Mouse (Mus musculus) embryonic facial prominence, embryonic 15.5 days (tissue): ENCODE measurements around the gene Gigyf1. TPM values are rescaled to one million over a fixed set of nuclear protein-coding genes. Genes with fewer than 3 reads are reported as not detected.

Source experiments
- ATAC-seq: fragments of 200-750 bp; cut with Nextera tagmentation; 2 replicates; pipeline ENCODE4 v1.8.0; 2017; ENCODE audit warnings: low read depth, moderate TSS enrichment; ENCODE audit not compliant: insufficient number of reproducible peaks, low FRiP score, low TSS enrichment
- H3K27ac ChIP-seq: fragments of 300-500 bp; sonication (generic); replicated peaks from 2 replicates; pipeline ENCODE4 v1.5.1; 2015; ENCODE audit warnings: mild to moderate bottlenecking, inconsistent platforms
- H3K27me3 ChIP-seq: fragments of 300-500 bp; sonication (generic); 2 replicates; pipeline ENCODE4 v1.6.1; 2015; ENCODE audit warnings: inconsistent platforms
- H3K36me3 ChIP-seq: fragments of 300-500 bp; sonication (generic); 2 replicates; pipeline ENCODE4 v1.6.1; 2015; ENCODE audit warnings: mild to moderate bottlenecking, inconsistent platforms
- H3K4me1 ChIP-seq: fragments of 300-500 bp; sonication (generic); 2 replicates; pipeline ENCODE4 v1.6.1; 2015; ENCODE audit warnings: inconsistent platforms
- H3K4me2 ChIP-seq: fragments of 300-500 bp; sonication (generic); replicated peaks from 2 replicates; pipeline ENCODE4 v1.6.1; 2015; ENCODE audit warnings: mild to moderate bottlenecking, inconsistent platforms
- H3K4me3 ChIP-seq: fragments of 300-500 bp; sonication (generic); replicated peaks from 2 replicates; pipeline ENCODE4 v1.5.1; 2015; ENCODE audit warnings: mild to moderate bottlenecking, inconsistent platforms
- H3K9ac ChIP-seq: fragments of 300-500 bp; sonication (generic); 2 replicates; pipeline ENCODE4 v1.6.1; 2015; ENCODE audit warnings: inconsistent platforms
- H3K9me3 ChIP-seq: fragments of 300-500 bp; sonication (generic); replicated peaks from 2 replicates; pipeline ENCODE4 v1.6.1; 2016; ENCODE audit warnings: inconsistent platforms
- WGBS: fragments of 180-500 bp; shearing (Covaris S2); methylation state at CpG from one replicate; pipeline ENCODE4 v1.1.7; 2015; 5-methylcytosine and 5-hydroxymethylcytosine counted together
- polyA plus RNA-seq: library from polyadenylated mRNA; unstranded; fragments of >200 nt; fragmentation: Nextera tagmentation; extraction: Ambion mirVana; gene quantifications from 2 replicates; pipeline ENCODE4 v1.2.1, GENCODE M21; 2015

Gene Gigyf1
- polyA plus RNA-seq, 1 experiment from 2014 or later: 15.5 TPM

GRCm38 (mm10) chr5:137500186-137500585 lies 18.2 kb upstream of the Gigyf1 start:
- no peak for ATAC-seq
- no peak overlapping the region for H3K9ac ChIP-seq
- no peak overlapping the region for H3K4me3 ChIP-seq
- no peak overlapping the region for H3K27ac ChIP-seq
- peaks cover 7% of the 10 kb centered on the region; the same call in 1 of the 2 replicates for H3K36me3 ChIP-seq
- no peak overlapping the region for H3K4me2 ChIP-seq
- H3K27me3 ChIP-seq: no peaks in the 10 kb centered on the region
- WGBS: 86% methylated on average over 7 of the region's 7 CpGs
- H3K9me3 ChIP-seq: no peaks in the 10 kb centered on the region
- peaks cover 11% of the 10 kb centered on the region; the same call in 1 of the 2 replicates for H3K4me1 ChIP-seq

- peak within 1 kb of the TSS; percentile 83 for H3K4me3 ChIP-seq
- H3K9me3 ChIP-seq: no peaks in the 10 kb centered on the region
- H3K4me1 ChIP-seq: peaks cover 11% of the 10 kb centered on the region; the same call in 1 of the 2 replicates
- peak within 1 kb of the TSS; percentile 74 for H3K9ac ChIP-seq
- H3K27ac ChIP-seq: peak within 1 kb of the TSS; percentile 99
- WGBS: 2% methylated on average over 64 of the region's 64 CpGs
- H3K4me2 ChIP-seq: peak within 1 kb of the TSS; percentile 84
- peak; percentile 96 for ATAC-seq
- H3K27me3 ChIP-seq: no peaks in the 10 kb centered on the region
- H3K36me3 ChIP-seq: peaks cover 7% of the 10 kb centered on the region; the same call in 1 of the 2 replicates
Measured at GRCm38 (mm10) chr5:137501709-137502666, 16.4 kb upstream of the Gigyf1 start, which contains the start of gene Pop7. Pop7 (minus strand) TSS chr5:137502518.

- no peaks in the 10 kb centered on the region for H3K27me3 ChIP-seq
- peak overlapping the region; percentile 99 for H3K27ac ChIP-seq
- ATAC-seq: peak; percentile 86
- peak overlapping the region; percentile 62 for H3K9ac ChIP-seq
- H3K9me3 ChIP-seq: no peaks in the 10 kb centered on the region
- H3K4me2 ChIP-seq: peak overlapping the region; percentile 84
- H3K4me1 ChIP-seq: peaks cover 11% of the 10 kb centered on the region; the same call in 1 of the 2 replicates
- under 1% methylated on average over 27 of the region's 30 CpGs for WGBS
- peak overlapping the region; percentile 83 for H3K4me3 ChIP-seq
- H3K36me3 ChIP-seq: peaks cover 7% of the 10 kb centered on the region; the same call in 1 of the 2 replicates
Measured at GRCm38 (mm10) chr5:137502667-137503110, 15.7 kb upstream of the Gigyf1 start.

GRCm38 (mm10) chr5:137504041-137504440 lies 14.3 kb upstream of the Gigyf1 start:
- Histone ChIP-seq H3K4me1 (peaks cover 11% of the 10 kb centered on the region; the same call in 1 of the 2 replicates), H3K9me3 (no peaks in the 10 kb centered on the region), H3K36me3 (peaks cover 7% of the 10 kb centered on the region; the same call in 1 of the 2 replicates), H3K27ac (no peak overlapping the region), H3K4me3 (no peak overlapping the region), H3K4me2 (no peak overlapping the region), H3K9ac (no peak overlapping the region), H3K27me3 (no peaks in the 10 kb centered on the region)
- no peak for ATAC-seq
- WGBS: 81% methylated on average over 6 of the region's 6 CpGs

GRCm38 (mm10) chr5:137510014-137510501 lies 8.3 kb upstream of the Gigyf1 start:
- peak overlapping the region; percentile 88 for H3K27ac ChIP-seq
- WGBS: under 1% methylated on average over 33 of the region's 52 CpGs

GRCm38 (mm10) chr5:137510573-137511390 lies 7.6 kb upstream of the Gigyf1 start:
- Histone ChIP-seq H3K9me3 (no peaks in the 10 kb centered on the region), H3K36me3 (peaks cover 5% of the 10 kb centered on the region; the same call in 1 of the 2 replicates), H3K4me1 (peaks cover 46% of the 10 kb centered on the region), H3K4me3 (peak overlapping the region; percentile 87), H3K4me2 (peak overlapping the region; percentile 79), H3K9ac (peak overlapping the region; percentile 94), H3K27ac (peak overlapping the region; percentile 88), H3K27me3 (no peaks in the 10 kb centered on the region)
- 1% methylated on average over 61 of the region's 83 CpGs for WGBS
- ATAC-seq: peak; percentile 32

More at GRCm38 (mm10) chr5:137510014-137510501, 8.3 kb upstream of the Gigyf1 start:
- H3K9ac ChIP-seq: peak overlapping the region; percentile 94
- H3K36me3 ChIP-seq: no peaks in the 10 kb centered on the region
- peak overlapping the region; percentile 79 for H3K4me2 ChIP-seq
- H3K4me1 ChIP-seq: peaks cover 43% of the 10 kb centered on the region
- peak; percentile 80 for ATAC-seq
- no peaks in the 10 kb centered on the region for H3K27me3 ChIP-seq
- H3K4me3 ChIP-seq: peak overlapping the region; percentile 87
- H3K9me3 ChIP-seq: no peaks in the 10 kb centered on the region

- H3K27me3 ChIP-seq: no peaks in the 10 kb centered on the region
- 59% methylated on average over 3 of the region's 3 CpGs for WGBS
- peak overlapping the region; percentile 87 for H3K4me3 ChIP-seq
- H3K4me1 ChIP-seq: peaks cover 46% of the 10 kb centered on the region
- H3K9me3 ChIP-seq: no peaks in the 10 kb centered on the region
- peak overlapping the region; percentile 22; the same call in 1 of the 2 replicates for H3K27ac ChIP-seq
- ATAC-seq: no peak
- peak overlapping the region; percentile 79 for H3K4me2 ChIP-seq
- H3K9ac ChIP-seq: peak overlapping the region; percentile 94
- H3K36me3 ChIP-seq: peaks cover 6% of the 10 kb centered on the region; the same call in 1 of the 2 replicates
Measured at GRCm38 (mm10) chr5:137511706-137512105, 6.6 kb upstream of the Gigyf1 start.

GRCm38 (mm10) chr5:137512847-137513794 lies 5.2 kb upstream of the Gigyf1 start:
- no peak for ATAC-seq
- H3K27me3 ChIP-seq: no peaks in the 10 kb centered on the region
- no peaks in the 10 kb centered on the region for H3K9me3 ChIP-seq
- peaks cover 15% of the 10 kb centered on the region for H3K36me3 ChIP-seq
- H3K4me3 ChIP-seq: no peak overlapping the region
- no peak overlapping the region for H3K27ac ChIP-seq
- peaks cover 46% of the 10 kb centered on the region for H3K4me1 ChIP-seq
- H3K9ac ChIP-seq: no peak overlapping the region
- 0 out of 2 replicates have a peak overlapping the region, but pooled peaks have one; percentile 0 for H3K4me2 ChIP-seq
- WGBS: 69% methylated on average over 11 of the region's 11 CpGs

- H3K27me3 ChIP-seq: no peaks in the 10 kb centered on the region
- peaks cover 25% of the 10 kb centered on the region for H3K36me3 ChIP-seq
- peaks cover 46% of the 10 kb centered on the region for H3K4me1 ChIP-seq
- no peak overlapping the region for H3K4me3 ChIP-seq
- H3K27ac ChIP-seq: no peak overlapping the region
- no peak for ATAC-seq
- H3K9ac ChIP-seq: no peak overlapping the region
- 86% methylated on average over 12 of the region's 12 CpGs for WGBS
- H3K9me3 ChIP-seq: no peaks in the 10 kb centered on the region
- no peak overlapping the region for H3K4me2 ChIP-seq
Measured at GRCm38 (mm10) chr5:137513951-137514721, 4.2 kb upstream of the Gigyf1 start.
